Mouse (Mus musculus) lung, adult 18-20 months (tissue): Measurements from ENCODE around the gene Dbr1.
"Not testable (repeated sequence)": the region's sequence is repeated elsewhere in the genome, so short reads cannot be mapped to it uniquely, and the experiment has no call there.

Experiments used
- DNase-seq, 2 experiments: peaks; one replicate each; pipeline ENCODE4 v3.0.0; 2022; ENCODE audit warnings: mixed read lengths in 2 of 2

Dbr1 gene

DNA sequence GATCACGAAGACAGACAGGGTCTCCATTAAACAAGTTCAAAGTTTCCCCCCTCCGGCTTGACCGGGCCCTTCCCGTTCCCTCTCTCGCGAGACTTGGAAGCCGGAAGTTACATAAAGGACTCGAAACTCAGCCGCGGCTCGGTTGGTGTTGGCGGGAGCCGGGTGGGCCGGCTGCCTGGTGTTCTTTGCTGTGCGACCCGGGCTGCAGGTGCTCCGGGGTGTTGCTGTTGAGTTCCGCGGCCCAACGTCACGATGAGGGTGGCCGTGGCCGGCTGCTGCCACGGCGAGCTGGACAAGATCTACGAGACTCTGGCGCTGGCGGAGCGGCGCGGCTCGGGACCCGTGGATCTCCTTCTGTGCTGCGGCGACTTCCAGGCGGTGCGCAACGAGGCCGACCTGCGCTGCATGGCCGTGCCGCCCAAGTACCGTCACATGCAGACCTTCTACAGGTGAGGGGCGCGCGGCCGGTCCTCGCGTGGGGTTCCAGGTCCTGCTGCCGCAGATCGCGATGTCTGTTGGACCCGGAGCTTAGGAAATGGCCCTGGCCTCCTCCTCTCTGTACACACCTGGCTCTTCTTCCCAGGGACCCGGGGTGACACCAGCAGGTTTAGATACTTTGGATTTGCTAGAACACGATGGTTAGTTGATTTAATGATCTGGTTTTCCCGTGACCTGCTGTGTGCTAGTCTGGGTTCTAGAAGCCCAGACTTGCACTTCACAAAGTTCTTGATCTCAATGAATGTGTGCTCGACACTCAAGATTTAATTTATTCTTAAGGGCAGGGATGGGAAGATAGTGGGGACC, at the start of gene Dbr1:
Gene Dbr1, plus strand, starts transcription at position 123 of the 804 bp plus-strand sequence.
- peak; percentile 92 to 94 for DNase-seq

DNA sequence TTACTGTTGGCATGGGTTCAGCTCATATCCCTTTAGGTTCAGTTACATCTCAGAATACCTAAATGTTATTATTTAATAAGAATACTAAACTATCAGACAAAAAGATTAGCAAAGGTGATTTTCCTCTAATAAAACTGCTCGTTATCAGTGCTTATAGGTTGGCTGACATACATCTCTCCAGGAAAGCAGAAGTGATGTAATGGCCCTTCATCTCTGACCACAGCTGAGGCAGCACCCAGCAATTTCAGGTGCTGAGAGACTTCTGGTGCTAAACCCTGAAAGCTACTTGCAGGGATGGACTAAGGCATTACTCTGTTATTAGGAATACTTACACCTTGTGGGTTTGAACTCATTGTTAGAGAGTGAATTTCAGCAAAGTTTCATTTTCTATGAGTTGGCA, 43.7 kb upstream of the Dbr1 start:
- DNase-seq: no peak

DNA sequence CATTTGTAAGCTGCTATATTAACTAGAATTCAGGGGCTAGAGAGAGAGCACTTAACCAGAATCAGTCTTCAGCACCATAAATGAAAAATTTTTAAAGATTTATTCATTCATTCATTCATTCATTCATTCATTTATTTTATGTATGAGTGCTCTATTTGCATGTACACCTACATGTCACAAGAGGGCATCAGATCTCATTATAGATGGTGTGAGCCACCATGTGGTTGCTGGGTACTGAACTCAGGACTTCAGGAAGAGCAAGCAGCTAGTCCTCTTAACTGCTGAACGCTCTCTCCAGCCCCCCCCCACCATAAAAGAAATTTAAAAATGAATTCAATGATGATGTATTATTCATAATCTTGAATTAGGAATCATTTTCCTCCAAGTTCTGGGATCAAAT, 29.3 kb upstream of the Dbr1 start:
- DNase-seq: no peak

DNA sequence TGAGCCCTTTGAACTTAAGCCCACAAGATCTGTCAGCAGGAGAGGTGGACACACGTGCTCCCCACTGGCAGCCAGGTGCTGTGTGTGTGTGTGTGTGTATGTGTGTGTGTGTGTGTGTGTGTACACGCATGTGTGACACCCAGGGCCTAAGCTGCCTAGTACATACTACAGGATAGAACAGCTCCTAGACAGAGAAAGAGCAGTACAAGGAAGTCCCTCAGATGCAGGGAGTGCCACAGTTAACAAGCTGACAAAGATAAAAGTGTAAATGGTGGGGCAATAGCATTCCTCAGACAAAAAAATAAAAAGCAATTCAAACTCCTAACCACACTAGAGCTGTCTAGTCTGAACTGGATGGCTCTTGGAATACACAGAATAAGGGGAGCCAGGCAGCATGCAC, 23.5 kb upstream of the Dbr1 start:
- DNase-seq: no peak

DNA sequence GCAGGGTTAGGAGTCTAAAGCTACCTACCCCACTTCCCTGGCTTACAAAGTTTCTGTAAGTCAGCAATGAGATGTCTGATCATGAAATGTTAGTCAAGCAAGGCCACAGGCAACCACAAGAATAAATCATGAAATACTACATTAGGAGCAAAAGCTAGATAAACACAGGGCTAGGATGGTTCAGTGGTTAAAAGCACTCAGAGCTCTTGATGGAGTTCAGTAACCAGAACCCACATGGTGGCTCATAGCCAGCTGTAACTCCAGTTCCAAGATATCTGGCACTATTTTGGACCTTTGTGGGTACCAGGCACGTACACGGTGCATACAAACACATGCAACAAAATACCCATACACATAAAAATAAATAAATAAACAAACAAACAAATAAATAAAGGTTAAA, 22.6 kb upstream of the Dbr1 start:
- no peak for DNase-seq

DNA sequence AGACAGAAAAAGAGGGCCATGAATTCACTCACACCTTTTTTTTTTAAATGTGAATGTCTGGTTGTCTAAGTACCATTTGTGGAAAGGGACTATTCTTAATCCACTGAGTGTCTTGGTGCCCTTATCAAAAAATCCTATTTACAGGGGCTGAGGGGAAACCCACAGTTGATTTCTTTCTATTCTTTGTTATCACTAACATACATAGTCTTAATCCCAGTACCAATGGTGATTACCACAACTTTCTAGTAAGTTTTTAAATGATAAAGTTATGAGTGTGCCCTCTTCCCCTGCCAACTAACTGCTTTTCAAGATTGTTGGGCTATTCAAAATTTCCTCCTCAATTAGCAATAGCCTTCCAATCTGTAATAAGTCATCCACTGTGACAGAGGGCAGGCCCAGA, 21.5 kb upstream of the Dbr1 start:
- no peak for DNase-seq

DNA sequence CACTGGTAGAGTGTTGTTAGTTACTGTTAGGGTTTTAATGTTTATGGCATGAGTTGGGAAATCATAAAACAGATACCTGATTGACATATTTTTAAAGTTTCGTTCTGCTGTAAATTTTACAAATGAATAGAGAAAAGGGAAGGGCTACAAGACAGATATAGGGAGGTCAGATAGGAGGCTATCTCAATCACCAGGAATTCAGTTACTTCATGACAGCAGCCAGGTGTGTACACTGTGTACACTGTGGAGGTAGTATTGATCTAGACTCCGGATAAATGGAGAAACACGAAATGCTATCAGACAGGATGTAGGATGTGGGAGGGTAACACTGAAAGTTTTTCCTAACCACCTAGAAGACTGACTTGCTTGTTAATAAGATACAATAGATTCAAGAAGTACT, 20.3 kb upstream of the Dbr1 start:
- DNase-seq: no peak

DNA sequence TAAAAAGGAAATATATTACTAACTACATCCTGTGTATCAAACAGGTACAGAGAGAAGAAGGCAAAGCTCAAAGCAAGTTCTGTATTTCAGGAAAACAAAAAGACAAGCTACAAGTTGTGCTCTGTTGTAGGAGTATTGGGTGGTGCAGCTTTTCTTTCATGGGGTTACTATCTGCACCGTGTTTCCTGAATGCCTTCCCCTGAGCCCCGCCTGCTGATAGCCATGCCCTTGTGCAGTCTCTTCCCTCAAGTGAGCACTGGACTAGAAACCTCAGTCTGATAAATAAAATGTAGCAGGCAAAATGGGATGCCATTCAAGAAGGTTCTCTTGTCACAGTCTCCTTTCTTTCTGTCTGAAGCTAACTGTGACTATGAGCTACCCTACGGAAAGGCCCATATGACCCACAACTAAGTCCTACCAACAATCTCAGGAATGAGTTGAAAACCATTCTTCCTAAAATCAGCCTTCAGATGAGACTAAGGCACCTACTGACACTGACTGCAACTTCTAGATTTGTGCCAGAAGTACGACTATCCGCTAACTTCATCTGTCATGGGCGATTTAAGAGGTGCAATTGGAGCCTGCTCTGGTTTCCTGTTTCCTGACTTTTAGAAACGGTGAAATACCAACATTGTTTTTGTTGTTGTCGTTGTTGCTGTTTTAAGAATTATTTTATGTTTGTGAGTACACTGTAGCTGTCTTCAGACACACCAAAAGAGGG, 17.9 kb upstream of the Dbr1 start:
- no peak for DNase-seq

DNA sequence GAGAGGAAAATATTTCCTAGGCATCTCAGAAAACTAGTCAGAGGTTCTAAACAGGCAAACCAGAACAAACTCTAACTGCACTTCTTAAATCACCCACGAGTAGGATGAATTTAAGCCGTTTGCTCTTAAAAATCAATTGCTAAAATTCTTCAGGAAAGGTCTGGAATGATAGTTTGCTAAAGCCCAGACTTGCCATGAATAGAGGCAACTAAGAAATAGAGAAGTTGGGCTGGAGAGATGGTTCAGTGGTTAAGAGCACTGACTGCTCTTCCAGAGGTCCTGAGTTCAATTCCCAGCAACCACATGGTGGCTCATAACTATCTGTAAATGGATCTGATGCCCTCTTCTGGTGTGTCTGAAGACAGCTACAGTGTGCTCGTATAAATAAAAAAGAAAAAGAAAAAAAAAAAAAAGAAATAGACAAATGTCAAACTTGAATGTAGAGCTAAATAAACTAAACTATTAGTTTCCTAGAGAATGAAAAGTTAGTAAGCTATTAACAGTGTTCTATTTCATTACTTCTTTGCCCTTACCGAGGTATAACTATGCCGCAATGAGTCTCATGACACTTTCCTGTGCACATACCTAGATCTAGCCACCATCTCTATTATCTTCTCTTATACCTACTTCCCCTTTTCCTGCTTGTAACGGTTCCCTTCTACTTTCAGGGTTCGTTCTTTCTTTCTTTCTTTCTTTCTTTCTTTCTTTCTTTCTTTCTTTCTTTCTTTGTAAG, 16.6 kb upstream of the Dbr1 start:
- no peak for DNase-seq

DNA sequence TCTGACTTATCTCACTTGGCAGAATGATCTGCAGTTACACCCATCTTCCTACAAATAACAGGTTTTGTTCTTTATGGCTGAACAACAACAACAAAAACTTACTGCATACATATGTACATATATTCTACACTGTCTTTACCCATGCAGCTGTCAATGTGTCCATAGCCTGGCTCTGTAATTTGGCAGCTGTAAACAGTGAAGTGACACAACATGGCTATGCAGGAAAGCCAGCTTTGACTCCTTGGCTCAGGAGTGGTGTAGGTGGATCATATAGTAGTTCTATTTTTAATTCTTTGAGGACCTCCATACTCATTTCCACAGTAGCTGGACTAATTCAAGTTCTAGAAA, 16.1 kb upstream of the Dbr1 start:
- no peak for DNase-seq

DNA sequence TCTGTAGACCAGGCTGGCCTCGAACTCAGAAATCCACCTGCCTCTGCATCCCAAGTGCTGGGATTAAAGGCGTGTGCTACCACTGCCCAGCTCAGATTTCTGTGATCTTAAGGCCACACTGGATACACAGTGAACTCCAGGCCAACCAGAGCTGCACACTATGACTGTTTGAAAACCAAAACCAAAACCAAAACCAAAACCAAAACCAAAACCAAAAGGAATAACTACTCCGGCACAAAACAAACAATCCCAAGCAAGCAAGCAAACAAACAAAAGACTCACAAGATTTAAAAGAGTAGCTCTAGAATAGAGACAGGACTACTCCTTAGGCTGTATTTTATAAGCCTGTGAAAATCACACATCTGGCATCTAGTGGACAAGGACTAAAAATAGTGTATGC, 15.2 kb upstream of the Dbr1 start:
- no peak for DNase-seq

DNA sequence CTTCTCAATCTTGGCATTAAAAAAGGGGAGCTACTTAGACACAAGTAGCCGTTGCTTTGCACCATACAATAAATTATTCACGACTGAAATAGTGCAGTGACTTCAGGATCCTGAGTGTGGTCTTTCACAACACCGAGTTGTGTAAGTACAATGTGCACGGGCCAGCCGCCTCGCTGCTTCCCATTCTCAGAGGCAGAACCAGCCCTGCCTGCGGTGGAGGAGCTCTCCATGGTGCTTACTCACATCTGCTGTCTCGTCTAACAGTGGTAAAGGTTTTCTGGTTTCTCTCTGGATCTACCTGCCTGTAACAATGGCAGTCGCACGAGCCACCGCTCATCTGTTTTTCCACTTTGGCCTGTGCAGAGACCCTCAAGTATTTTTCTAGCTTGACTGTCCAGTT, 11.9 kb upstream of the Dbr1 start:
- DNase-seq: peak; percentile 71 to 83

DNA sequence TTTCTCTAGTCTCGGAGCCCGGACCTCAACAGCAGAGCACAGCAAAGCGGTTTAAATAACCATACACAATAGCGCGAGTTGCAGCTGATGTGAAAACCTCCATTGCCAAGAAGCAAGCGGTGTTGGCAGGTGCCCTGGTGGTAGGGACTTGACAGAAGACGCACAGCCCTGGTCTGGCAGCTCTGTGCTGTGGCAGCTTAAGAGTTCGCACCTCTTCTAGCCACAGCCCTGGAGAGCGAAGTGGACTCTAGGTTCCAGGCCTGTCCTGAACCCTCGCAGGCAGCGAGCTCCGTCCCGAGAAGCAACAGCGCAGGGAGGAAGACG, 7.6 kb upstream of the Dbr1 start:
- DNase-seq: no peak

DNA sequence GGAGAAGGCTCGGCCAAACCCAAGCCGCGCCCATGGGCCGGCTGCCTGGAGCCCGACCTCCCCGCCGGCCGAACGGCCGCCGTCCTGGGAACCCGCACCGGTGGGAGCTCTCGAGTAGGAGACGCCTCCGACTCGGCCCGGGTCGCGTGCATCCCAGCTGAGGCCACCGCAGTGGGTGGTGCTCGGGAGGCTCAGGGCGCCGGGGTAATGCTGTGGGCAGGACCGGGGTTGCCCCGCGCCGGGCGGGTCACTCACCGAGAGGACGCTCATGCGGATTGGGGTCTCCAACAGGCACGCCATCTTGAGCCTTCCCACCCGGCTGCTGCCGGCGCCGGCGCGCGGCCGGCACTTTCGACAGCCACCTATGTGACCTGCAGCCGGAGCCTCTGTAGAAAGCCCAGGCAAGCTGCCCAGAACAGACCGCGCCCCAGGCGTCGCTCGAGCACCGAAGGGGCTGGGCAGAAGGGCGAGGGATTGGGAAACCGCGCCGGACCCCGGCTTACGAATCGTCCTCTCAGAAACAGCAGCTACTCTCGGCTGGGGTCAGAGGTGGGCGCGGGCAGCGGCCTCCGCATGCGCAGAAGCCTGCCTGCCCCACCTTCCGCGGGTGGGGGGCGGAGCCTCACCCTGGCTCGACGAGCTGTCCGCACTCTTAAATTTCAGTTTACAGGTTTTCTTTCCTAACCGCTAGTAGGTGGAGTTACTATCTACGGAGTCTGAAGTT, 7.1 kb upstream of the Dbr1 start, which contains the start of gene Armc8:
Gene Armc8, minus strand, starts transcription at position 553 of the 724 bp plus-strand sequence.
- DNase-seq: peak; percentile 91 to 93

DNA sequence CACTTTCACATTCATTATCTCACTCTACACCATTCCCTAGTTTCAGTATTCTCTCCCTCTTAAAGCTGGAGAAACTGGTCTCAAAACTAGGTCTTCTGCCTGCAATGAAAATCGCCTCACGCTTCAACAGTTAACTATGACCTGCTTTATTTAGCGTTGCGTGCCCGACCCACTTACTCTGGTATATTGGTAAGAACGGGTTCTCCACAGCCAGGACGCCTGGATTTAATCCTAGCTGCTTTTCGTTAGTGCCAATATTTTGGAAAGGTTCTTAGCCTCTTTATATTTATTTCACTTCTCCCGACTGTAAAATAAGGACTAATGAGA, 6.6 kb upstream of the Dbr1 start:
- DNase-seq: peak in 1 of 2 experiments; percentile 15

DNA sequence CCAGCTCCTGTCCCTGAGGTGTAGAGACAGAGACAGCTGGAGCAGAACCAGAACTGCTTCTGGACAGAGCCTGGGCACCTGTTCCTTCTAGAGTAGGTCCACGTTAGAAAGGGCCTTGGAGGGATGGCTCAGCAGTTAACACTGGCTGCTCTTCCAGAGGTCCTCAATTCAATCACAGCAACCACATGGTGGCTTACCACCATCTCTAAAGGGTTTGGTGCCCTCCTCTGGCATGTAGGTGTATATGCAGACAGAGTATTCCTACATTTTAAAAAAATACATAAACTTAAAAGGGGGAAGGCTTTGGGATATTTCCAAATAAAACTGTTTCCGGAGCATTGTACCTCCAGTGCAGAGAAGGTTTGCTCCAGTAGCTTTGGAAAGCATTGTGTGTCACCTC, 5.1 kb downstream of the Dbr1 start:
- DNase-seq: peak in 1 of 2 experiments; percentile 26

DNA sequence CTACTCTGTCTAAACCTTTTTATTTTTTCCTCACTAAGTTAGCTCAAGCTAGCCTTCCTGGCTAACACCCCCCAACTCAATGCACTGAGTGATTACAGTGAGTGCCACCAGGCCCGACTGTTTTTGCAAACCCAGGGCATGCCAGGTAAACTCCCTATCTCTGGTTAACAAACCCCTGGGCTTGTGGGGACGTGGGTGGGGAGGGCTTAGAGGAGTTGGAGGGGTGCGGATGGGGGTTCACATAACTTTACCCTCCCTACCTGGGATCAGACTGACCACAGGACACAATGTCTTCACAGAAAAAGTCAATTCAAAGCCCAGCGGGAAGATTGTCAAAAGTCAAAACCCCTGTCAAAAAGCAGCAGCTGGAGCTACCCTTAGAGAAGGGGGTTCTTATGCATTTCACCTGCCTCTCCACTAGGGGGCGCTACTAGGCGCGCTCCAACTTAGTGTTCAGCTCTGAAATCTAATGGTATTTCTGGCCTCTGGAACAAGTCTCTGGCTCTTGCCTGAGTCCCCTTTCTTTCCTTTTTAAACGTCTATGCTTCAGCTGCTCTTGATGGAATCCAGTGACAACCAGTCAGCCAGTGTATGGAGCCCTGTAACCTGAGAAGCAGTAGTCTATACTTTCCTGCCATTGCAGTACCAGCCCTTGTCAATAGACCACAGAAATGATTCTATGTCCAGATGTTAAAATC, 12.1 kb downstream of the Dbr1 start:
- DNase-seq: peak; percentile 12 to 47

DNA sequence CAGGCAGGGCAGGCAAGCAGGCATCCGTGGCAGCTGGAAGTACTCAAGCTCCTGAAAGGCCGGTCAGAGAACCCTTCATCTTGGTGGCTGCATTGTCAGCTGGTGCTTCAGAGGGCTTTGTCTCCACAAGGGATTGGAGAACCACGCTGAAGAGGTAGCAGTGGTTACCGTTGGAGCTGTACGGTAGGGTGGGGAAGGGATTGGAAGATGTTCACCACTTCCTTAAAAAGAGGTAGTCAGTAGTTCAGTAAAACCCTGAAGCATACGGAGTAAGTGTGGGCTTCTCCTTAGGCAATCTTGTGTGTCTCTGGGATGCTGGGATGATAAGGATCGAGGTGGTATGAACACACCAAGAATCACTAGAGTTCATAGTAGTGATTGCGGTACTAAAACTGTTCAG, 15.5 kb downstream of the Dbr1 start:
- no peak for DNase-seq

DNA sequence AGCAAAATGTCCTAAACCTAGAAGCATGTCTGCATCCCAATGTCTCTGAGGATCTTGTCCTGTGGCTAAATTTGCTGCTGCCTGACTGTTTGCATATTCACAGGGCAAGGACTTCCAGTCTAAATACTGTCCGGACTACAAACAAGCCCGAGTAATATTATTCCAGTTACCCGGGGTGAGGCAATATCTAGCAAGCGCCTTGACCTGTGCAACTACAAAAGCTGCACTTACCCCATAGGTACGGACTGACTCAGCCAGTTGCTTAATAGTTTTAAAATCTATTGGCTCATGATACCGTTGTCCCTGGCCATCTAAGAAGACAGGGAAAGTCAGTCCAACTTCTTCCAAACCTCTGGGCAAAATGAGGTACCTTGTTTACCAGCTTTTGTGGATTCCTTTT, 23.5 kb downstream of the Dbr1 start:
- DNase-seq: not testable (repeated sequence)

DNA sequence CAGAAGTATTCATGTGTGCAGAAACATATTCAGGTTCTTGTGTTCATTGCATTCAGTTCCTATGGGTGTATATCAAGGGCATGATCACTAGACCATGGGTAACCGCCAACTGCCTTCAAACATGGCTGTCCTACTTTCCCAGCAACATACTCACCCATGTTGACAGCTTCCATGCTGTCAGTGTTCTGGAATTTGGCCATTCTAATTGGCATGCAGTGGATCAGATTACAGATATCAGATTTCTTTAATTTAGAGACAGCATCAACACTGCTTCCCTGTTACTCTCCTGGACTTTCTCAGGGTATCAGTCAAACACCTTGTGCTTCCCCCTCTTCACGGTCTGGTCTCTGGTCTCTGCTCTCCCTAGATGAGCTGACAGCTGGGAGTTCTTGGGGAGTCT, 28.0 kb downstream of the Dbr1 start:
- no peak for DNase-seq

DNA sequence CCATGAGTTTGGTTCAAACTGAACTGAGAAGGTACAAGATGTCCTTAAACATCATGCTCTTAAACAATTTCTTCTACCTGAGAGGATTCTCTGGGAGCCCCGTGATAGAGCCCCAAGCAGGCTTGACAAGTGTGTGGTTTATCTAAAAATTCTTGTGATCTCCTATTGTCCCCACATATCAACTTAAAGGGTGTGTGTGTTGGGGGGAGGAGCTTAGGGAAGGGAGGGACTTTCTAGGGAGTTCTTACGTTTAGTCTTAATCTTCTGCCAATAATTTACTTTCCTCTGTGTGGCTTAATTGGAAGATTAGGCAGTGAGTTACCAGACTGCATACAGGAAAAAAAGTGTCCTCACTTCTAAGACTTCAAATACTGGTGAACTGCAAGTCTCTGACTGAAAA, 36.6 kb downstream of the Dbr1 start, which contains the start of gene A4gnt:
Gene A4gnt, plus strand, starts transcription at position 301 of the 400 bp plus-strand sequence.
- no peak for DNase-seq

DNA sequence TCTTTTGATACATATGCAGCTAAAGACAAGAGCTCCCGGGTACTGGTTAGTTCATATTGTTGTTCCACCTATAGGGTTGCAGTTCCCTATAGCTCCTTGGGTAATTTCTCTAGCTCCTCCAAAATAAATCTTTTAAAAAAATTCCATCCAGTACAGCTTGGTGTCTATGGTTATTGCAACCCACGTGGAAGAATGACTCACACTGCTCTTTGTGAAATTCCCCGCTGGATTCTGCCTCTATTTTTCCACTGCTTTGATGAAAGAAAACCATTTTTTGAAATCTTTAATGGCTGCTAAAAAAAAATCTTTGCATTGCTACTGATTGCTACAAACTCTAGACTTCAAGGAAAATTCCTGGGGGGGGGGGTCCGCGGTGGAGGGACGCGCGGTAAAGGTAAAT, 44.1 kb downstream of the Dbr1 start:
- no peak for DNase-seq

DNA sequence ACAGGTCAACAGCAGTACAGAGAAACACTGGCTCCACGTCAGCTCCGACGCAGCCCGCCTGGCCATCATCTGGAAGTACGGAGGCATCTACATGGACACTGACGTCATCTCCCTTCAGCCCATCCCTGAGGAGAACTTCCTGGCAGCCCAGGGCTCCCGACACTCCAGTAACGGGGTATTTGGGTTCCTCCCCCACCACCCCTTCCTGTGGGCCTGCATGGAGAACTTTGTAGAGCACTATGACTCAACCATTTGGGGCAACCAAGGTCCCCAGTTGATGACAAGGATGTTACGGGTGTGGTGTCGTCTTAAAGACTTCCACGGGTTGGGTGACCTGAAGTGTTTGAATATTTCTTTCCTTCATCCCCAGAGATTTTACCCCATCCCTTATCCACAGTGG, 44.6 kb downstream of the Dbr1 start:
- no peak for DNase-seq
